Mouse (Mus musculus): ENCODE measurements around the gene Mical3. TPM values are rescaled to one million over a fixed set of nuclear protein-coding genes. Genes with fewer than 3 reads are reported as not detected.
A peak's percentile ranks its signal among the peaks of the same experiment; 100 is the strongest.

The Mical3 gene
- 100 to 1,000 TPM in 1 of 4 experiments, 10 to 100 TPM in 3; 78.3 to 102 (median 90.8) TPM for total RNA-seq (2022)

DNA sequence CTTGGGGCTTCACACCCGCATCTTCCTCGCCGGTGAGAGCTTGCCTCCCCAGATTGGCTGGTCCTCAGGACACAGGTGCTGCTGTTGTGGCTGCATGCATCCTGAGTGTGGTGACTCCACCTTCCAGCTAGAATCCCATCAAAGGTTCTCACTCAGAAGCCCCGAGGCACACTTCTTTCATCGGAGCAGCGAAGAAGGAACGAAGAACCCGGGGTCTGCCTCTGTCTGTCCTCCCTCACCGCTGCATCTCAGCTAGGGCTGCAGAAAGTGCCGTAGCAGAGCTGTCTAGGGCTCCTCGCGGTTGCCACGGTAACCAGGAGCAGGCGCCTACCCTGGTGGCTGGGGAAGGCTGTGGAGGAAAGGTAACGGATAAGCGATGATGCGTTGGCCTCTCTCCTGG, at the start of gene Mical3:
Gene Mical3 (minus strand): TSS at position 227 of the 400 bp plus-strand sequence.
- peak; percentile 64 to 70 for DNase-seq (ENCODE audit: low spot score in 2 of 2)

DNA sequence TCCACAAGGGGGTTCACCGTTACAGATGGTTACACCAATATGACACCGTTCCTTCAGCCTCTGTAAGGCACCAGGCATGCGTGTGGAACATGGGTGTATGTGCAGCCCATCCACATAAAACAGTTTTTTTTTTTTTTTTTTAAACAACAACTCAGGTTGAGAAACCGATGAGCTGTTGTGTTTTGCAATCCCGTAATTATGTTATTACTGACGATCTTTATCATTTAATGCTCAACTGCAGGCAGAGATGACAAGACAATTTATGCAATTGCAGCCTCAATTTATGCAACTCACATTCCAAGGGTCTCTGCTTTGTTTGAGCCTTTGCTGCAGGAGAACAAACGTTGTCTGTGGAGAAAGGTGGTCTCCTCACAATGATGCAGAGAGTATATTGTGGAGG, 49.0 kb upstream of the Mical3 start:
- no peak for DNase-seq (ENCODE audit: low spot score in 2 of 2)

DNA sequence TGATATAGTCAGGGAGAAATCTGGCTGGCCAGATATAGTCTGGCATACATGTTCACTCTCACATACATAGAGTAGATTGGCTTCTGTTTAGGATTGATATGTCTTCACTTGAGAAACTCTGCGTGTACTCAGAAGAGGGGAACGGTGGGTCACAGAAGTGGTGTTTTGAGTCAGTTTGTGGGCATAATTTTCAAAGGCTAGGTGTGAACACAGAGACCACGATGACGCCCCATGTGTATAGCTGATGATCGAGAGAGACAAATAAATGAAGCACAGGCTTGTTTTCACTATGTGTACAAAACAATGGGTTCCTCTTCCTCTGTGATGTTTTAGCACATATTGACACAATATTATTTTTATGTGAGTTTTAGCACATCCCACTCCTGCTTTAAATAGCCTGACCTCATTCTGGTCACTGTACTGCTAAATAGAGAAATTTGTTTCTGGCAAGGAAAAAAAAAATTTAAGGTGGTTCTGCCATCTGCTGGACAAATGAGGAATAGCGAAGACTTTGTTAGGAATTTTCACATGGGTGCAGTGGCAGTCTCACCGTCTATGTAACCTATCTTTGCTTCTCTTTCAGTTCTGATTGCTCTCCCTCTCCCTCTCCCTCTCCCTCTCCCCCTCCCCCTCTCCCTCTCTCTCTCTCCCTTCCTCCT, 48.0 kb upstream of the Mical3 start:
- peak in 1 of 2 experiments; percentile 76 for DNase-seq (ENCODE audit: low spot score in 2 of 2)

DNA sequence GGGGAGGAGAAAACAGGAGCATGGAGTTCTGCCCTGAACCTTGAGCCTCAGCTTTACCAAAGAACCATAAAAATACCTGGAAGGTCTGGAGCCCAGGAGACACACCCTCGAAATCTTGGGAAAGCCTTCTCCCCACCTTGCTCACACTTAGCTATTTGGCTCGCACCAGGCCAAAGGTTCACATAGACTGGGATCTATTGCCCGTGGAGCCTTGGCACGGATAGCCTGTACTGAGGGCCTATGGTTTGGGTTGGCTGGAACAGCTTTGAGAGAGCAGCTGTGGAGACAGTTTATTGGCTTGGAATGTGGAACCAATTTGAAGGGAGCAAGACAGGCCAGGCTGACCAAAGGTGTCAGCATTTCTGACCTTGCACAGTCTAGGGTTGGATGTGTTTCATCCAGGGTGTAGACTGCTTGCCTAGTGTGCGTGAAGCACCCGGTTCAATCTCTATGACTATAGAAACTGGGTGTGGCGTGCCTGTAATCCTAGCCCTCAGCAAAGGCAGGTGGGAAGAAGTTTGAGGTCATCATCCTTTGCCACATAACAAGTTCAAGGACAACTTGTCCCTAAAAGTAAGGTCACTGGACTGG, 46.4 kb upstream of the Mical3 start:
- DNase-seq (ENCODE audit: low spot score in 2 of 2), result no peak

DNA sequence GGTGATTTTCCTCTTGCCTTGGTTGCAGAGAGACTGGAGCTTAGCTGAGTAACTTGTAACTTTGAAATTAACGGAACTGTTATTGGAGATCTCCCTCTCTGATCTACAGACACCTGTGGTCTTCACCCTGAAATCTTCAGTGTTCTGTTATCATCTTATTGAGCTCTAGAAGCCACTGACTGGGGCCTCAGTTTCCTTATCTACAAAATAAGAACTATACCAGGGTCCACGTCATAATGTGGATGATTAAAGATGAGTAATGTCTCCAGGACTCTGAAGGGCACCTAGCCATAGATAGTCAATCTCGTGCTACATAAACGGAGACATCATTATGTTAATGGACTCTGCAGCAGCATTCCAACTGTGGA, 45.9 kb upstream of the Mical3 start:
- DNase-seq (ENCODE audit: low spot score in 2 of 2), result no peak

DNA sequence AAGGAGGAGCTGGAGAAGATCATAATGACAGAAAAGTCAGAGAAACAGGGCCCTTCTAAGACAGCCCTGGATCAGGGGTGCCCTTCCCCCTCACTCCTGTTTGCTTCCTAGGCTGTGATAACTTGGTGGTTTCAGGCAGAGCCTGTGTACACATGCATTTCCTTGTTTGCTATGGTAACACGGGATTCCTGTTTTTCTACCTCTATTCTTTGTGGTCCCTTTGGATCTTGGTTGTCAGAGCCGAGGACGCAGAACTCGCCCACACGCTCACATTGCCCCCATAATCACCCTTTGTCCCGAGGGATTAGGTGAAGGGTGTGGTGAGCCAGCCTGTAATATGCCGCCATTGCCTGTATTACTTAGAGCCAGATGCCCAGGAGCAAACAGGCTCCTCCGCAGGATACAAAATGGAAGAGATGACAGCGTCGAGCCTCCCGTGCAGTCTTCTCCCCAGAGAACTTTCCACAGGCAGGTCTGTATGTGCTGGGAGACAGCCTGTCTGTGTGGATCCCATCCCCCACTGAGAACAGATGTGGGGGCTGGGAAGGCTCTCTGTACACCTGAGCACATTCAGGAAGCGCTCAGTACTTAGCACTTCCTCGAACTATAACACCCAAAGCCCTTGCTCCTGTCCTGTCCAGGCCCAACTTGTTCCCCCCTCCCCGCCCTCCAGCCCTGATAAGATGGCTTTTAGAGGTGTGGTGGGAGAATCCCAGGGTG, 45.4 kb upstream of the Mical3 start:
- no peak for DNase-seq (ENCODE audit: low spot score in 2 of 2)

DNA sequence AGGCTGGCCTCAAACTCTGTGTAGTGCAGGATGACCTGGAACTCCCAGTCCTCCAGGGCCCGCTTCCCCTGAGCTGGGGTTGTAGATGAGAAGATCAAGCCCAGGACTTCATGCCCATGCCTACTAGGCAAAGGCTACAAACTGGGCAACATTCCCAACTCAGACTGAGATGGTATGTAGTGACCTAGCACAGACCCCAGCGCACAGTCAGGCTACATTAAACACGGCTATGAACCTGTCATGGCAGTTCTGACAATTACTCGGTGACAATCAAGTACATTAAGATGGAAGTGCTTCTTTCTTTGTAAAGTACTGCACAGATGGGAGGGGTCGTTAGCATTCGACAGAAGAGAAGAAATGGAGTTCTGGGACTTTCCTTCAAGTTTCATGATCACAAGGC, 44.0 kb upstream of the Mical3 start:
- no peak for DNase-seq (ENCODE audit: low spot score in 2 of 2)

DNA sequence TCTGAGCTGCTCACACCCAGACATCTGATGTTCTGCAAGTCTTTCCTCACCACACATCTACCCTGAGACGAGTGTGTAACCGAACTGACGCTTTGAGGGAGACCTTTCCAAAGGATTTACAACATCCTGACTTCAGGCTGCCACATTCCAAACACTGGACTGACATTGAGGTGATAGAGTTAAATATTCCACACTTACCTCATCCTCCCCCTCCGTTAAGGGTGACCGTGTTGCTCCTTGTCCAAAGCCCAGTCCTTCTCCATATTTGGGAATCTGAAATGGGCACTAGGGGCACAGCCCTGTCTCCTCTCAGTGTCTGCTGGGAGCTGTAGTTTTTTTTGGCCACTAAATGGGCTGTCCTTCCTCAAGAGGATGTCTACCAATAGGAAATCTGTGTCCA, 42.7 kb upstream of the Mical3 start:
- no peak for DNase-seq (ENCODE audit: low spot score in 2 of 2)

DNA sequence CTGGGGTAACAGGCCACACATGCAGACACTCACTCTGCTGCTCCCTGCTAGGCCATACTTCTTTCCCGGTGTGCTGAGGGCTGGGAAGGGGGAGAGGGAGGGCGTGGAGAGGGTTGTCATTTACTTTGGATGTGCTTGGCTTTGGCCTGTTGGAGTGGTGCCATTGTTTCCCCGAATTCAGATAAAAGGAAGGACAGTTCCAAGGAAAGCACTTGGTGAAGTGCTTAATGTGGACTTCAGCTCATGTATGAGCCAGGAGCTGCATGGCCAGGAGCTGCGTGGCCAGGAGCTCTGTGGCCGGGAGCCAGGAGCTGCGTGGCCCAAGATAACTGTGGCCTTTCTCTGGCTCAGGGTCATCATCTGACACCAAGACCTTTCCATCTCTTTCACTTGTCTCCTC, 40.3 kb upstream of the Mical3 start:
- no peak for DNase-seq (ENCODE audit: low spot score in 2 of 2)

DNA sequence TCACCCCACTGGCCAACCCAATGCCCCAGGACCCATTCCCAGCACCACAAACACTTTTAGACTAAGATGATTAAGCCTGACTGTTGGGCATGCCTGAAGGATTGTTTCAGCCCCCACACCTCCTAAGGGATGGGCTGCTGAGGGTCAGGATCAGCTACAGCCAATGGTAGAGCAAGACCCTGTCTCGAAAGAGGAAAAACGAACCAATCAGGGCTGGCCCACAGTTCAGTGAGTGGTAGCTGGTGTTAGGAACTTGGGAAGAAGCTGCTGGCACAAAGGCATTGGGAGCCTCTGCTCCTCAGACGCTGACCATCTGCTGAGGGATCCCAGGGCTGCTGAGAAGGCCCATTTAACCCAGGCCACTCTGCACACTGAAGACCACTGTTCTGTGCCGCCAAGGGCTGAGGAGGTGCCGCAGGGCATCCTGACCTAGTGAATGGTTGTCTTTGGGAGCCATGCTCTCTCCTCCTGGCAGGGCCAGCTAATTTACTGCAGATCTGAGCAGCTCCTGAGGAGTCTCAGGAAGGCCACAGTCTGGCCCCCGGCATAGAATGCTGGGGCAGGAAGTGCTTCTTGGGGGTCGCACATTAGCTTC, 36.7 kb upstream of the Mical3 start:
- no peak for DNase-seq (ENCODE audit: low spot score in 2 of 2)

DNA sequence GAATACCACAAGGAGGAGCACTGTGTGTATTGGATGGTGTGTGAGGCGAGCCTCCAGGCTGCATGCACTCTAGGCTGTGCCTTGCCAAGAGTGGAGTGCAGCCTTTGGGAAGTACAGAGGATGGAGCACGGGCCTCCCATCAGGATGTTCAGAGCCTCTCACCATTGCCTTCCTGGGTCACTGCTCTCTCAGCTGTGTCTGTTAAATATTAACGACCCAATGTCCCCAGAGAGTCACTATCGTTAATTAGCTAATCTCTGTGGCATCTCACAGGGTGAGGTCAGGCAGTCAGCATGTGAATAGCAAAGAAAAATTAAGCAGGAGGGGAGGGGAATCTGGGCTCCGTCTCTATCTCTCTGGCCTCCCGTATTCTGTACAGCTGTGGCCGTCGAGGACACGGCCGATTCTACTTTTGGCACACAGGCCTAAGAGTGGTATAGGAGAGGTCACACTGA, 35.3 kb upstream of the Mical3 start:
- DNase-seq (ENCODE audit: low spot score in 2 of 2), result no peak

DNA sequence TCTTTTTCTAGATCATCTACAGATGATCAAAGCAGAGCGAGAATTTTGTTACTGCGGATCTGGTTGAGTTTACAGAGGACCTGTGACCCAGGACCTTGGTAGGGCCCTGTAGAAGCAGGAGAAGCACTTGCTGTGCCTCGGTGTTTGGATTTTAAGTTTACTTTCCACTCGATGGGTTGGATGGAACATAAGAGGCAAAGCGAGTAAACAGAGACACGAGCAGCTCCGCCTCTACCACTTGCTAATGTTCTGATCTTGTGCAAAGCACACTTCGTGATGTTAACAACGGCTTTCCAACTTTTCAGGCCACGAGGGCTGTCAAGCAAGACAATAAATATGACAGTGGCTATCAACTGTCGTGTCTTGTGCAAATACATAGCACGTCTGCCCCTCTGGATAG, 31.8 kb upstream of the Mical3 start:
- no peak for DNase-seq (ENCODE audit: low spot score in 2 of 2)

DNA sequence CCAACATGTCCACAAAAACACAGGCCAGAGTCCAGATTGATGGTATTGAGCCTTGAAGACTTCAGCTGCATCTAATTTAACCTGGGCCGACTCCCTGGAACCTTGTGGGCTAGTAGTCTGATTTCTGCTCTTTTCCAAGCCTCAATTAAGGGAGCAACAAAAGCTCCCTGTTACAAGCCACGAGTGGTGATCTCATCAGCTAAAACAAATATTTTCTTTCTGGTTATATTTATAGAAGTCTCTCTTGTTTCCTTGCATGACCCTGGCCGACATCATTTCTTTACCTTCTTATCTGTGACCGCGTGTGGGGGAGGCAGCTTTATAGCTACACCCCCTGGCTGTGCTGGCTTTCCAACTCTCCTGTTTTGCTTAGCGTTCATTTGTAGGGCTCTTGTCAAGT, 29.3 kb upstream of the Mical3 start:
- no peak for DNase-seq (ENCODE audit: low spot score in 2 of 2)

DNA sequence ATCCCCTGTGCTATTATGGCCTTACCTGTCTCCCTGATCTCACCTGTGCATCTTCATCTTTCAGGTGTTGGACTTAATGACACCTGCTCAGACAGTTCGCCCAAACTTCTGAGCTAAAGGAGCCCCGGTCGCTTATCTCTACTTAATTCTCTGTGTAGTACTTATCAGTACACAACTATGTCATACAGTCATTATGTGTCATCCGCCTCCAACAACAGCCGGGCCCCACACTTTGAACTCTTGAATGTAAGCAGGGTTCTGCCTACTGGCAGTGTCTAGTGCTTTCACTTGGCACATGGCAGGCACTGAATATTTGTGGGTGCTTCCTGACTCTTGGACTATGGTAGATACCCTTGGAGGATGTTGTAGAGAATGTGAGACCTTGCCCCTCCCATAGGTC, 28.8 kb upstream of the Mical3 start:
- no peak for DNase-seq (ENCODE audit: low spot score in 2 of 2)

DNA sequence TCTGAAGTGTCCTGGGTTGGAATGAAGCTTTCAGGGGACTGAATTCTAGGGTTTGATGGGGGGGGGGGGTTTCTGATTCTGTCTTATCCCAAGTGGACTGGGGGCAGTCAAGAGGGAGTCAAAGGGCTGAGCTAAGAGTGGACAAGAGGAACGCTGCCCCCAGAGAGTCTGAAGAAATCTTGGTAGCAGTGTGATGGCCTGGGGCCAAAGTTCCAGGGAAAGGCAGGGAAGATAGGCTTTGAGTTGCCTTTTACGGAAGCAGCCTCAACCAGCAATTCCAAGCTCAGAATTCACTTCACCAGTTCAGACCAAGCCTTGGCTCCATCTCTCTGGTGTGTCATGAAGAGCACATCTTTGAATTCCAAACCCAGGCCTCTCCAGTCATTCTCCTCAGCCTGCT, 25.2 kb upstream of the Mical3 start:
- DNase-seq (ENCODE audit: low spot score in 2 of 2), result no peak

DNA sequence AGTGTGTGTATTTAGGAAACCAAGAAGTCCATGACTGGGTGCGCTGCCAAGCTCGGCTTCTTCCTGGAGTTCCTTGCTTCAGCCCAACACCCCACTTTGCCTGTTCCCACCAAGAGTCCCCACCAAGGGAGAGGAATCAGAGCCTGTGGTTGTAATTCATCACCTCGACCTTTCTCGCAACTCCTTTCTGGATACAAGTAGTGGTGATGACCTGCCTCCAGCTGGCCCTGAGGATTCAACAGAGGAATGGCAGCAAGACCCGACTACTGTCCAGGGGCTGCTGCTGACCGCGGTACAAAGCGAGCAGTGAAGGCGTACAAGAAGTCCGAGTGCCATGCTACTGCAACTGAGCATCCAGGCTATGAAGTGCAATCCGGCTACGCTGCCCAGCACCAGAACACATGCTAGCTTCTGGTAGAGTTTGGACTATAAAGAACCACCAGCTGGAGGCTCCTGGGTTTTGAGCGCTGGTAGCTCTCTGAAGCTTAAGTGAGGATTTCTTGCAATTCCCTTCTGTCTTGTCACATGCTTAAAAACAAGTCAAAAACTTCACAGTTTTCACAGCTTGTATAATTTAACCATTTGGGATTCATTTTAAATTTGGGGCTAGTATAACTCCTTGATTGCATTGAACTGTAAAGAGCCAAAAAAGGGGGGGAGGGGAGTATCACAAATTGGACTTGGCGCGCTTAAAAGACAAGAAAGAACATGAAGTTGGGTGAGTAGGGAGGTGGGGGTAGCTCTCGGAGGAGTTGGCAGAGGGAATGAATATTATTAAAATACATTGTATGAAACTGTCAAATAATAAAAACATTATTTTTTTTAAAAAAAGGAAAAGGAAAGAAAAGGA, 23.9 kb upstream of the Mical3 start:
- DNase-seq (ENCODE audit: low spot score in 2 of 2), result no peak

DNA sequence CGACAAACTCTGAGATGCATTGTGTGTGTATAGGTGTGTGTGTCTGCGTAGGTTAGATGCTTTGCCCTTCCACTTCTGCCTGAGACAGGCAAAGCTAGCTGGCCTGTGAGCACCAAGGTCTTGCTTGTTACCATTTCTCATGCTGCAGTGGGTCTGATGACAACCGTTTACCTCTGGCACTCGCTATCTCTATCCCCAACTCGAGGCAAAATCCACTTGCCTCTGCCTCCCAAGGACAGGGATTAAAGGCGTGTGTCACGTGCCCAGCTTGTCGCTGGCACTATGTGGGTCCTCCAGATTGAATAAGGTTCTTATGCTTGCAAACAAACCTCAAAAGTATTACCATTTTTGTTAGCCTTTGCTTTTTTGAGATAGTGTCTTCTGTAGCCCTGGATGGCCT, 22.4 kb upstream of the Mical3 start:
- DNase-seq (ENCODE audit: low spot score in 2 of 2), result no peak

DNA sequence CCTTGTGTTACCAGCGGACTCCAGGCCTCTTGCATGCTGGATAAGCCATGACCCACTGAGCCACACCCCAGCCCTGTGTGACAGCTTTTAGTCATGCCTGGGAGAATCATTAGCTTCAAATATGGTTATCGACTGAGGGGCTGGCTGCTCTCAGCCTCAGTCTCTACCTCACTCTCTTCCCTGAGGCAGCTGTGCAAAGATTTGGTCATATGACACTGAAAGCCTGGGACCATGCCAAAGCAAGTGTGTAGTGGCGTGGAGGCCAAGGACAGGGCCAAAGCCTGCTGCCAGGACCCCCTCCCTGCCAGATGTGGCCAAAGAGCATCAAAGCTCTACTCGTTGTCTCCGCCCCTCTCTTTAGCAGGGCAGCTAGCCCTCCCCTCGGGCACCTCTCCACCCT, 20.9 kb upstream of the Mical3 start:
- no peak for DNase-seq (ENCODE audit: low spot score in 2 of 2)

DNA sequence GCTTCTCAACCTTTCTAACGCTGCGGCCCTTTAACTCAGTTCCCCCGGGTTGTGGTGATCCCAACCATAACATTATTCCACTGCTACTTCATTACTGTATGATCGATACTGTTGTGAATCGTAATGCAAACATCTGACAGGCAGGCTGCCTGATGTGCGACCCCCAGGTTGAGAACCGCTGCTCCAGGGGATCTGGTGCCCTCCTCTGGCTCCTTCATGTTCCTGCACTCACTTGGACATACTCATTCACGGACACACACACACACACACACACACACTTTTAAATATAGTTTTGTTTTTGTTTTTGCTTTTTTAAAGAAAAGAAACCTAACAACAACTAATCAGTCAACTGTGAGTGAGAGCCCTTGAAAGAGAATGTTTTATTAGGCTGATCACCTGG, 19.3 kb upstream of the Mical3 start:
- no peak for DNase-seq (ENCODE audit: low spot score in 2 of 2)

DNA sequence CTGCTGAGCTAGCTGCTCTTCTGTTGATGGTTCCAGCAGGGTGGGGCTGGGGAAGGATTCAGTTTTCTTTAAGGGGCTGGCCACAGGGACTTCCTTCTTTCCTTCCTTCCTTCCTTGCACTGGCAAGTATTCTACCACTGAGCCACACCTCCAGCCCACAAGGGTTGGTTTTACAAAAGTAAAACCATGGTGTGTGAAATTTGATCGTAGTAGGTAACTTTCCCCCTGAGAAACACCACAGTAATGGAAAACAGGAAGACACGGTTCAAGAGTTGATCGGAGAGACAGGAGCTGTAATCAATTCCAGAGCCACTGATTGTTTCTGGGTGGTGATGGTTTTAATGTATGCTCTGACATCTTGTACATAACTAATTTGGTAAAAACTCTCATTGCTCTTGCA, 18.6 kb upstream of the Mical3 start:
- no peak for DNase-seq (ENCODE audit: low spot score in 2 of 2)

DNA sequence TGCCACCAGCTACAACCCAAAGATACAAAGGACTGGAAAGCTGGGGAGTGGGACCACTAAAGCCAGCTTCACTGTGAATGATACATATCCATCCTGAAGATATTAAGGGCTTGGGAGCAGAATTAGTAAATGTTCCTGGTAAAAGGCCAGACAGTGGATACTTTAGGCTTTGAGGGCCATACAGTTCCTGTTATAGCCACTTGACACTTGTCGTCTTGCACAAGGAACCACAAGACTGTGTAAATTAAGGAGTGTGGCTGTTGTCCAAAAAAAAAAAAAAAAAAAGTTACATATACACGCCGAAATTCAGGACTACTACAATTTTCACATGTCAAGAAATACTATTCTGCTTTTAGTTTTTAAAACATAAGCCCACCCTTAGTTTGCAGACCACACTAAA, 17.6 kb upstream of the Mical3 start:
- no peak for DNase-seq (ENCODE audit: low spot score in 2 of 2)

DNA sequence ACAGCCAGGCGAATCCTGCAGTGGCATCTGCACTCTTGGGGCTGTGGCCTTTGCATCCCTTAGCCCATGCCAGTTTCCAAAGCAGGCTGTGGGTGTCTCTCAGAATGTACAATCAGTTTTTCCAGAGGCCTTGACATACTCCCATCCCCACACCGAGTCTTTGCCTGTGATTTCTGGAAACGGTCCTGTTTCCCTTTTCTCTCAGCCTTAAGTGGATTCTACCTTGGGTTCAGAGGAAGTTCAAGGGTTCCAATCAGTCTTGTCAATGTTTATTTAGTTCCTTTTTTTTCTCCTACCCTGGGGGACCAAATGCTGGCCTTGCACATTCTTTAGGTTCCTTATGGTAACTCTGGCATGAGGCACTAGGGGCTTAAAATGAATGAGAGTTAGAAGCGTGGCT, 16.0 kb upstream of the Mical3 start:
- DNase-seq (ENCODE audit: low spot score in 2 of 2), result no peak

Measured in layer of hippocampus, adult 8-10 months (tissue).